Mouse (Mus musculus) E14TG2a.4 (cell line): ENCODE measurements around the gene Cdh15.

Experiments
- CTCF ChIP-seq: conservative IDR thresholded peaks from 2 replicates; pipeline ENCODE4 v1.5.1; 2014; ENCODE audit warnings: low read length
- POU5F1 ChIP-seq: IDR thresholded peaks from 2 replicates; pipeline ENCODE4 v1.6.1; 2014; ENCODE audit warnings: low read length, borderline replicate concordance

- no peak for TF ChIP-seq CTCF
- no peak for TF ChIP-seq POU5F1
Observed at GRCm38 (mm10) chr8:122898473-122898872, 50.7 kb downstream of the Cdh15 start.
